Mouse (Mus musculus): ENCODE measurements around the gene Iqch. TPM values are rescaled to one million over a fixed set of nuclear protein-coding genes. Genes with fewer than 3 reads are reported as not detected.

Gene Iqch
- total and polyA plus RNA-seq, 3 experiments, result 0.06 TPM; not detected in 2

- DNase-seq, result no peak
- Histone ChIP-seq H3K27me3 (ENCODE audit: control insufficient read depth, insufficient read depth, low read length) (no peaks in the 10 kb centered on the region), H3K9ac (ENCODE audit: low read depth, low read length) (no peak overlapping the region), H3K27ac (no peak overlapping the region), H3K36me3 (ENCODE audit: control insufficient read depth, insufficient read depth, low read length) (no peaks in the 10 kb centered on the region), H3K4me1 (ENCODE audit: control insufficient read depth, insufficient read depth, low read length) (no peaks in the 10 kb centered on the region), H3K4me3 (no peak overlapping the region), H3K79me2 (replicated peaks; ENCODE audit: control insufficient read depth, insufficient read depth, low read length) (no peaks in the 10 kb centered on the region)
- no peak for TF ChIP-seq EP300 (IDR thresholded peaks at IDR 0.05; ENCODE audit: insufficient read depth, low read depth, low read length)
- no peak for TF ChIP-seq CTCF (IDR thresholded peaks at IDR 0.05)
- no peak for TF ChIP-seq POLR2A (IDR thresholded peaks at IDR 0.05; ENCODE audit: insufficient read depth, low read depth, low read length)
- 92% methylated on average over 14 of the region's 14 CpGs for WGBS
- intact Hi-C loops (cut with DNase I), result no loop called here
Measured at GRCm38 (mm10) chr9:63523251-63523936, 78.9 kb downstream of the Iqch start.

- Histone ChIP-seq H3K36me3 (ENCODE audit: control insufficient read depth, insufficient read depth, low read length) (no peaks in the 10 kb centered on the region), H3K27me3 (ENCODE audit: control insufficient read depth, insufficient read depth, low read length) (no peaks in the 10 kb centered on the region), H3K27ac (no peak overlapping the region), H3K79me2 (replicated peaks; ENCODE audit: control insufficient read depth, insufficient read depth, low read length) (no peaks in the 10 kb centered on the region), H3K9ac (ENCODE audit: low read depth, low read length) (no peak overlapping the region), H3K4me1 (ENCODE audit: control insufficient read depth, insufficient read depth, low read length) (no peaks in the 10 kb centered on the region), H3K4me3 (no peak overlapping the region)
- TF ChIP-seq EP300 (IDR thresholded peaks at IDR 0.05; ENCODE audit: insufficient read depth, low read depth, low read length) (no peak), POLR2A (IDR thresholded peaks at IDR 0.05; ENCODE audit: insufficient read depth, low read depth, low read length) (no peak), CTCF (IDR thresholded peaks at IDR 0.05) (no peak)
- no peak for DNase-seq
- intact Hi-C loops (cut with DNase I), result no loop called here
- WGBS, result 73% methylated on average over 5 of the region's 5 CpGs
Measured at GRCm38 (mm10) chr9:63512851-63513250, 89.4 kb downstream of the Iqch start.

GRCm38 (mm10) chr9:63511034-63511433 lies 91.3 kb downstream of the Iqch start:
- Histone ChIP-seq H3K4me3 (no peak overlapping the region), H3K36me3 (ENCODE audit: control insufficient read depth, insufficient read depth, low read length) (no peaks in the 10 kb centered on the region), H3K27me3 (ENCODE audit: control insufficient read depth, insufficient read depth, low read length) (no peaks in the 10 kb centered on the region), H3K9ac (ENCODE audit: low read depth, low read length) (no peak overlapping the region), H3K4me1 (ENCODE audit: control insufficient read depth, insufficient read depth, low read length) (no peaks in the 10 kb centered on the region), H3K79me2 (replicated peaks; ENCODE audit: control insufficient read depth, insufficient read depth, low read length) (no peaks in the 10 kb centered on the region), H3K27ac (no peak overlapping the region)
- WGBS, result 69% methylated on average over 4 of the region's 4 CpGs
- no peak for DNase-seq
- TF ChIP-seq CTCF (IDR thresholded peaks at IDR 0.05), result no peak
- no peak for TF ChIP-seq EP300 (IDR thresholded peaks at IDR 0.05; ENCODE audit: insufficient read depth, low read depth, low read length)
- intact Hi-C loops (cut with DNase I), result no loop called here

DNA sequence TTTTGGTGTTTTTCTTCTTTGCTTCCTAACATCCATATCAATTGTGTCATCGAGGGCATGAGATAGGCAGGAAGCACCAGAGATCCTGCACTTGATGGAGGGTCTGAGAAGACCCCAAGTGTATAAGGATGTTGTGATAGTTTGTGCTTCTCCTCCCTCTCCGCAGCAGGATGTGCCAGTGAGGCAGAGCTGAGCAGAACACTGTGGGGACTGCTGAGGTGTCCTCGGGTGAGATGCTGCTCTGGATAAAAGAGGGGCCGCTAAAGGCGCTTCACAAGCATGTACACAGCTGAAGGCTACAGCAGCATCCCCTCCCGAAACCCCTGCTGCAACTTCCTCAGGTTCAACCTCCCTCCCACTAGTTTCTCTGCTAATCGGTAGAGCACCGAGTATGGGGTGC lies 95.2 kb downstream of the Iqch start:
- H3K36me3 ChIP-seq (ENCODE audit: control insufficient read depth, insufficient read depth, low read length), result no peaks in the 10 kb centered on the region
- DNase-seq, result no peak
- no peaks in the 10 kb centered on the region for H3K79me2 ChIP-seq (replicated peaks; ENCODE audit: control insufficient read depth, insufficient read depth, low read length)
- H3K4me3 ChIP-seq, result no peak overlapping the region
- H3K27ac ChIP-seq, result no peak overlapping the region
- TF ChIP-seq EP300 (IDR thresholded peaks at IDR 0.05; ENCODE audit: insufficient read depth, low read depth, low read length) (no peak), POLR2A (IDR thresholded peaks at IDR 0.05; ENCODE audit: insufficient read depth, low read depth, low read length) (no peak), CTCF (IDR thresholded peaks at IDR 0.05) (no peak)
- intact Hi-C loops (cut with DNase I), result no loop called here
- H3K4me1 ChIP-seq (ENCODE audit: control insufficient read depth, insufficient read depth, low read length), result no peaks in the 10 kb centered on the region
- H3K27me3 ChIP-seq (ENCODE audit: control insufficient read depth, insufficient read depth, low read length), result no peaks in the 10 kb centered on the region
- 67% methylated on average over 8 of the region's 8 CpGs for WGBS
- H3K9ac ChIP-seq (ENCODE audit: low read depth, low read length), result no peak overlapping the region

DNA sequence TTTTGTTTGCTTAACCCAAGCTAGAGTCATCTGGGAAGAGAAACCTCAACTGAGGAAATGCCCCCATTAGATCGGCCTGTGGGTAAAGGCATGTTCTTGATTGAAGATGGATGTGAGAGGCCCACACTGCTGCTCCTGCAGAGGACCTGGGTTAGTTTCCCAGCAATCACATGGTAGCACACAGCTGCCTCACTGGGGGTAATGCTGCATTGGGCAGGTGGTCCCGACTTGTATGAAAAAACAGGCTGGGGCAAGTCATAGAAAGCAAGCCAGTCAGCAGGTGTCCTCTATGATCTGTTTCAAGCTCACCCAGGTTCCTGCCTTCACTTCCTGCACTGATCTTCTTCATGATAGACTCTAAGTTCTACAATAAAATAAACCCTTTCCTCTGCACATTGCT lies 98.4 kb downstream of the Iqch start:
- H3K27ac ChIP-seq, result no peak overlapping the region
- no peak for DNase-seq
- H3K4me1 ChIP-seq (ENCODE audit: control insufficient read depth, insufficient read depth, low read length), result no peaks in the 10 kb centered on the region

DNA sequence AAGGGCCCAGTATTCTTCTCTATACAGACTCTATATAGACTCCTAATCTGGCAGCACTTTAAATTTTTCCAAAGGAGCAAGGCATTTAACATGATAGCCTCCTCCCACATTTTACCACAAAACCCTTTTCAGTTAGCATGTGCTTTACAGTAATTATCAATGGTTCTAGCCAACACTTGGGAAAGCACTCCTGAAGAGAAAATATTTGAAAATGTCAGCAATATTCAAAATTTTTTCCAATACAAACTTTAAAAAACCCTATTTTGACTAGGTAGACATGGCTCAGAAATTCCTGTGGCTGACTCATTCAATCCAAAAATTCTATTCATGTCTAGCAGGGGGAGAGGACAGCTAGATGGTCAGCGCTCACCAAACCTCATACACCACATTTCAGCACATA lies 100.8 kb downstream of the Iqch start:
- Histone ChIP-seq H3K4me1 (ENCODE audit: control insufficient read depth, insufficient read depth, low read length) (no peaks in the 10 kb centered on the region), H3K9ac (ENCODE audit: low read depth, low read length) (no peak overlapping the region), H3K27me3 (ENCODE audit: control insufficient read depth, insufficient read depth, low read length) (no peaks in the 10 kb centered on the region), H3K4me3 (no peak overlapping the region), H3K79me2 (replicated peaks; ENCODE audit: control insufficient read depth, insufficient read depth, low read length) (no peaks in the 10 kb centered on the region), H3K36me3 (ENCODE audit: control insufficient read depth, insufficient read depth, low read length) (no peaks in the 10 kb centered on the region), H3K27ac (no peak overlapping the region)
- intact Hi-C loops (cut with DNase I), result no loop called here
- no peak for DNase-seq
- 100% methylated on average over 1 of the region's 1 CpGs for WGBS
- no peak for TF ChIP-seq CTCF (IDR thresholded peaks at IDR 0.05)
- TF ChIP-seq POLR2A (IDR thresholded peaks at IDR 0.05; ENCODE audit: insufficient read depth, low read depth, low read length), result no peak
- TF ChIP-seq EP300 (IDR thresholded peaks at IDR 0.05; ENCODE audit: insufficient read depth, low read depth, low read length), result no peak

More for the DNA sequence above, 98.4 kb downstream of the Iqch start:
- H3K36me3 ChIP-seq (ENCODE audit: control insufficient read depth, insufficient read depth, low read length), result no peaks in the 10 kb centered on the region
- no peaks in the 10 kb centered on the region for H3K27me3 ChIP-seq (ENCODE audit: control insufficient read depth, insufficient read depth, low read length)
- TF ChIP-seq EP300 (IDR thresholded peaks at IDR 0.05; ENCODE audit: insufficient read depth, low read depth, low read length) (no peak), CTCF (IDR thresholded peaks at IDR 0.05) (no peak), POLR2A (IDR thresholded peaks at IDR 0.05; ENCODE audit: insufficient read depth, low read depth, low read length) (no peak)
- intact Hi-C loops (cut with DNase I), result no loop called here
- no peak overlapping the region for H3K9ac ChIP-seq (ENCODE audit: low read depth, low read length)
- no peak overlapping the region for H3K4me3 ChIP-seq
- no peaks in the 10 kb centered on the region for H3K79me2 ChIP-seq (replicated peaks; ENCODE audit: control insufficient read depth, insufficient read depth, low read length)
- 74% methylated on average over 2 of the region's 2 CpGs for WGBS

Data from heart, adult 2 months (tissue).